Mouse (Mus musculus) G1E (cell line): ENCODE results near the gene Tmem176b.

Experiments used
- CTCF ChIP-seq: IDR thresholded peaks from 2 replicates; pipeline ENCODE4 v1.5.1; 2012; ENCODE audit warnings: low read depth, low read length, inconsistent platforms, mixed read lengths
- GATA1 ChIP-seq: IDR thresholded peaks from 2 replicates; pipeline ENCODE4 v1.6.1; 2012; ENCODE audit warnings: borderline replicate concordance, low read length, inconsistent platforms, mixed read lengths

DNA sequence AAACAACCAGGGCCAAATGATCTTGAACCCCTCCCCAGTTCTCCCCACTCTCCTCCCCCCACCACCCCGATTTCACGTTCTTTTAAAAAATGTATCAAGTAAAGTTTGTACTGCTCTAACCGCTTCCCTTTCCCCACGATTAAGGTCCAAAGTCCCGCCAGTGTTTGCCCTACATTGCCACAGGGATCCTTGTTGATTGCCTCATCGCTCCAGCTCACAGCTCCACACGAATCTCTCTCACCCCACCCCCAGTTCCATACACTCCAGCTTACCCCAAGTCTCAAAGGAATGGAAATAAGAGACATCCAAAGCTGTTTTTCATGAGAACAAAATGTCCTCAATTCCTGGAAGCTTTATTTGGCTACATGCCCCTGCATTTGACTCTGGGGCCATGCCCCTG is 16.3 kb downstream of the Tmem176b start:
- no peak for TF ChIP-seq CTCF
- TF ChIP-seq GATA1, result no peak
